Mouse (Mus musculus) bone marrow macrophage, adult 2 months (primary cell): ENCODE measurements around the gene Adgrg6. TPM values are rescaled to one million over a fixed set of nuclear protein-coding genes. Genes with fewer than 3 reads are reported as not detected.

ENCODE experiments used
- H3K27ac ChIP-seq: 2 replicates; pipeline ENCODE4 v1.5.1; 2012; ENCODE audit warnings: low read depth, low read length; ENCODE audit not compliant: insufficient read depth
- H3K4me1 ChIP-seq: 2 replicates; pipeline ENCODE4 v1.6.1; 2012; ENCODE audit warnings: low read length; ENCODE audit not compliant: control insufficient read depth, insufficient read depth
- H3K4me3 ChIP-seq: 2 replicates; pipeline ENCODE4 v1.5.1; 2012; ENCODE audit warnings: mild to moderate bottlenecking, low read length, moderate library complexity; ENCODE audit not compliant: insufficient read depth
- CTCF ChIP-seq: IDR thresholded peaks from 2 replicates; pipeline ENCODE4 v1.5.1; 2012; ENCODE audit warnings: low read depth, mild to moderate bottlenecking, low read length, moderate library complexity
- POLR2A ChIP-seq: IDR thresholded peaks from 2 replicates; pipeline ENCODE4 v1.6.1; 2012; ENCODE audit warnings: mild to moderate bottlenecking, low read depth, low read length, borderline replicate concordance
- polyA plus RNA-seq: library from polyadenylated mRNA; stranded (reverse); fragments of >200 nt; gene quantifications from 2 replicates; pipeline ENCODE4 v1.2.4, GENCODE M21; 2012; ENCODE audit not compliant: missing spikeins, insufficient read depth, insufficient read length

Gene Adgrg6
- polyA plus RNA-seq, 1 experiment = 4.4 TPM

DNA sequence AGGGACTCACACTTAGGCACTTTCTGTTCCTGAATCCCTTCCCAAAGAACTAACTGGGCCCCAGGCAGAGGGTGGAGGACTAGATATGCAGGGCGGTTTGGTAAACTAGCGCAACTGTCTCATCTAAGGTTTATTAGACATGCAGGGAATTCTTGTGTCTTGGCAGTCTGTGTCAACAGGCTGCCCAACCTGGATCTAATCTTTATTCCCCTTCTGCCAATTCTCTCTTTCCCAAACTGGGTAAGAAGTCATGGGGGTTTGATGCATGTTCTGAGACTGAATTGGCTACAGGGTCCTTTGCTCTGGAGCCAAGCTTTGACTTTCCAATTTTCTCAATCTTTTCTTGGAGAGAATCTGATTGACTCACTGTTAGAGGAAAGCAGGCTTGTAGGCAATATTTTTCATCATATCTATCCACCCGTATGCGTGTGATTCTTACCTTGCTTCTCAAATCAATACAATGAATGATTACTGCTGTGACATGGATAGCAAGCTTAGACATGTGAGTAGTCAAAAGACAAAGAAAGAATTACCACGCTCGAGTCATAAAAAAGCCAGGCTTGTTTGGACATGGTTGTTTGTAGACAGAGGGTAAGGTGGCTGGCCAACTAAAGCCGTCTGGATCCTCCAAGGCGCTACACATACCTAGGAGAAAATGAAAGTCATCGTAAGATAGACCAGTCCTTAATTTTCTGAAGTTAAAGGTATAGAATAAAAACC, 104.4 kb downstream of the Adgrg6 start:
- Histone ChIP-seq H3K4me1 (no peaks in the 10 kb centered on the region), H3K4me3 (no peak overlapping the region), H3K27ac (no peak overlapping the region)
- TF ChIP-seq CTCF = no peak
- no peak for TF ChIP-seq POLR2A

DNA sequence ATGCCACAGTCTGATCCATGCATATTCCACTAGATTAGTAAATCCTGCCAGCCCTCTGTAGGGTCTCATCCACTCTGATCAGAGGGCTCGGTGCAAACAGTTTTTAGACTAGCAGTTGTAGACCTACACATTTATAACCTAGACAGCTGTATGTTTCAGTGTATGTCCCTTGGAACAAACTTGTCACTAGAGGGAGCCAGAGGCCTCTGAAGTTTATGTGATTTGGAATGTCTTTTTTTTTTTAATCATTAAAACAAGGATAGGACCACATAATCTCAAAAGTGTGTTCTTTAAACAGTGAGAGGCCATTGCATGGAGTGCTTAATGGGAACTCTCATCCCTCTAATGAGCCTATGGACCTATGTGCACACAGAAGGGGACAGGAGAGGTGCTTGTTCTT, 141.4 kb downstream of the Adgrg6 start:
- Histone ChIP-seq H3K27ac (no peak overlapping the region), H3K4me1 (no peaks in the 10 kb centered on the region), H3K4me3 (no peak overlapping the region)
- TF ChIP-seq CTCF (no peak), POLR2A (no peak)

DNA sequence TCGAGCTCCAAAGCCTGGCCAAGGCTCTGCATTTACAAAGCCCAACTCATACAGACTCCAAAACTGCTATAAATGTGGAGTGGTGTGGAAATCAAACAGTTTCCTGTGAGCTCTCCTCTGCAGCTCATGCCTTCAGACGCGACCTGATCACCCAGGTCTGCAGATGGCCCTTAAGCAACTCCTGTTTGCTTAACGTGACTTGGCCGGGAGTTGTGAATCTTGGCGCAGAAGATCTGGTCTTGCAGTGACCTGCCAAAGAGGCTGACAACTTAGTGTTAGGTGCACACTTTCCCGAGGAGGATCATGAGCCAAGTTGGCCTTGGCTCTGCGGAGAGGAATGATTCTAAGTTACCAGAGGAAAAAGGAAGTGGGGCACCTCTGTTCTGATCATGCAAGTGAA, 143.7 kb downstream of the Adgrg6 start:
- H3K27ac ChIP-seq = no peak overlapping the region
- TF ChIP-seq POLR2A = no peak
- TF ChIP-seq CTCF = no peak
- no peak overlapping the region for H3K4me3 ChIP-seq

DNA sequence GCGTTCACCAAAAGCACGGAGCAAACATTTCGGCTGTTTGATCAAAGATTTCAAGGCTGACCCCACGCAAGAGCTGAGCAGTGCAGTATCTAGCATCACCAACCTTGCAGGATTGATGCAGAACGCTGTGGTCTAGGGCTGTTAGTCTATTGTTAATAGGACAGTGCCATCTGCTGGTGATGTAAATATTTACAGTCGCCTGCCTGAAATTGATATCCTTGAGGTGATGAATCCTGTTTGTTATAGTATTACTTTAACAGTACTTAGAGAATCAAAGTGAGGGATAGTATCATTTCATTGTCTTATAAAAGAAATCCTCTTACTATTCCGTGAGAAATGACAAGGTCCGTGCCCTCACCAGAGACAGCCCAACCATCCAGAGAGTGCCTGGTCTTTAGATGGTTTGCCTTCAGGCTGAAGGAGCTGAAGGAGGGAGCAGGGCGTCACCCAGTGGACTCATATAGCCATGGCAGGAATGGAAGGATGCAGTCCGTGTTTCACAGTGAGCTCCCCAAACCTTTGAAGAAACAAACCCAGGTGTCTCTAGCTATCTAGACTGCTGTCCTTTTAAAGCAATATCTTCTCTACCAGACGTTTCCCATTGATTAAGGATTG, 154.3 kb downstream of the Adgrg6 start:
- Histone ChIP-seq H3K4me1 (no peaks in the 10 kb centered on the region), H3K27ac (no peak overlapping the region), H3K4me3 (no peak overlapping the region)
- TF ChIP-seq CTCF = no peak
- no peak for TF ChIP-seq POLR2A

More for the DNA sequence above, 143.7 kb downstream of the Adgrg6 start:
- no peaks in the 10 kb centered on the region for H3K4me1 ChIP-seq

DNA sequence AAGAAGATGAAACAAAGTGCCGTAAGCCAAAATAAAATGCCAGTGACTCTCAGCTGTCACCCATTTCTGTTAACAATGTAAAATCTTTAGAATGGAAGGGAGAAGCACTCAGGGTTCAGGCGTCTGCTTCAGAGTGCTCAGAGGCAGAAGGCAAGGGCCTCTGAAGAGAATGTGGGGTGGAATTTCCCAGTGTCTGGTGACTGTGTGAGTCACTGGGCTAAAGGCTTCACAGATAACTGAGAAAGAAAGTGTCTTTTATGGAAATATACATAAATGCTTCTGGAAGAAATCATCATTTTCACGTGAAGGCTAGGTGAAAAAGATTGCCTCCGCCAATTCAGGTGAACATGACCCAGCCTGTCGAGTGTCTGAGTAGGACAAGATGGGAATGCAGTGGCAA, 159.9 kb downstream of the Adgrg6 start:
- H3K27ac ChIP-seq = no peak overlapping the region
- H3K4me3 ChIP-seq = no peak overlapping the region
- no peaks in the 10 kb centered on the region for H3K4me1 ChIP-seq
- no peak for TF ChIP-seq CTCF
- no peak for TF ChIP-seq POLR2A

DNA sequence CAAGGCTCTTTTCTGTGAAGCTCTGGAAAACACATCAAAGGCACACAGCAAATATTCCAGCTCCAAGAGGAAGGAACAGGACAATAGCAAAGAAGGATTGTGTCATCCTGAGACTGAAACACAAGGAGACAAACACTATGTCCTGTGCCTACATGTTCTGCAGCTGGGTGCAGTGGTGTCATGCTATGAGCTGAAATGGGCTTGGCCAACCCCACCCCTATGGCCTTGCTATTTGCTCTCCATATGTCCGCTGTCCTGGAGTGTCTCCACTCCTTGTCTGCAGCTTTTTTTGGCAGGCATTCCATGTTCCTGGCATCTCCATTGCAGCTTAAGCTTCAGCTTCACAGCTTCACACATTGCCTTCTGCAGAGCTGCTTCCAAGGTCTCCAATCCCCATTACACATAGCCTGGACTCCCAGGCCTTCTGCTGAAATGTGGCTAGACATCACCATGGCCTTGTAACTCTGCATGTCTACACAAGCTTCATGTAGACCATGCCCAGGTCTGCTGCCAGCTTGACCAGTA, 180.3 kb downstream of the Adgrg6 start:
- no peak overlapping the region for H3K27ac ChIP-seq
- H3K4me1 ChIP-seq = no peaks in the 10 kb centered on the region
- no peak overlapping the region for H3K4me3 ChIP-seq
- no peak for TF ChIP-seq POLR2A
- TF ChIP-seq CTCF = no peak

DNA sequence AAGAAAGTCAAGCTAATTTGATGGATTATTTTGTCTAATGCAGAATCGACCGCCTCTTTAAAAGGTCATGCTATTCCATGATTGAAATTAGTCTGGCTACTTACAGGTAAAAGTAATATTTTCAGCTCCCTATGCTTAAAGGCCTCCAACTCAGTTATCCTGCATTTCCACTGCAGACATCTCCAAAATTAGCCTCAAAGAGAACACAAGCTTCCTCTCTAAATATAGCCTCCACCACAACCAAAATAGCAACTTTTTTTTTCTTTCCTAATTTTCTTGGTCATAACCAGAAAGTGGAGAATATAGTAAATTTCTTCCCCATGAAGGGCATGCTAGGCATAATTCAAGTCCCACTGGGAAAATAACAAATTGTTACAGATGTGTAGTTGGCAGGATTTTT, 182.2 kb downstream of the Adgrg6 start:
- Histone ChIP-seq H3K27ac (no peak overlapping the region), H3K4me3 (no peak overlapping the region), H3K4me1 (no peaks in the 10 kb centered on the region)
- TF ChIP-seq CTCF (no peak), POLR2A (no peak)

DNA sequence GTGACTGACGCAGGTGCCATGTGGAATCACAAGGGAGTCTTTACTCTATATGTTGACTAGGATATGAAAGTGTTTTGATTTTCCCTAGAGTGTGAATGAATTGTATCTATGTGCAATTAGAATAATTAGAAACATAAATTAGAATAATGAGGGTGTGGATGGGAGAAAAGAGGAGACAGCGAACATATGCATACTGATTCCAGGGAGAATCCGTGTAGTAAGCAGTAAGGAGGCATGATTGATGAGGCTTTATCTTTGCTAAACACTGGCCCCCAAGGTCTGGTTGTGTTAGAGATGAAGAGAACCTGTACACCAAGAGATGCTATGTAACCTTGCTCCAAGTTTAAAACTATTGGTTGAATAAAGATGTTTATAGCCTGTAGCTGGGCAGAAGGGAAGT, 187.2 kb downstream of the Adgrg6 start:
- Histone ChIP-seq H3K4me3 (no peak overlapping the region), H3K4me1 (no peaks in the 10 kb centered on the region), H3K27ac (no peak overlapping the region)
- no peak for TF ChIP-seq CTCF
- no peak for TF ChIP-seq POLR2A

Other genes with a start within 250 kb of the Adgrg6 start
- 54.2 and 57.3 TPM in 2 replicates for gene Vta1, start 159.9 kb upstream of the Adgrg6 start, polyA plus RNA-seq
- gene Nmbr, start 159.9 kb upstream of the Adgrg6 start, polyA plus RNA-seq = not detected in 2 replicates
- not detected in 2 replicates for gene Gje1, start 172.6 kb upstream of the Adgrg6 start, polyA plus RNA-seq